Mouse (Mus musculus): ENCODE measurements around the gene Nrk.

Nrk gene

DNA sequence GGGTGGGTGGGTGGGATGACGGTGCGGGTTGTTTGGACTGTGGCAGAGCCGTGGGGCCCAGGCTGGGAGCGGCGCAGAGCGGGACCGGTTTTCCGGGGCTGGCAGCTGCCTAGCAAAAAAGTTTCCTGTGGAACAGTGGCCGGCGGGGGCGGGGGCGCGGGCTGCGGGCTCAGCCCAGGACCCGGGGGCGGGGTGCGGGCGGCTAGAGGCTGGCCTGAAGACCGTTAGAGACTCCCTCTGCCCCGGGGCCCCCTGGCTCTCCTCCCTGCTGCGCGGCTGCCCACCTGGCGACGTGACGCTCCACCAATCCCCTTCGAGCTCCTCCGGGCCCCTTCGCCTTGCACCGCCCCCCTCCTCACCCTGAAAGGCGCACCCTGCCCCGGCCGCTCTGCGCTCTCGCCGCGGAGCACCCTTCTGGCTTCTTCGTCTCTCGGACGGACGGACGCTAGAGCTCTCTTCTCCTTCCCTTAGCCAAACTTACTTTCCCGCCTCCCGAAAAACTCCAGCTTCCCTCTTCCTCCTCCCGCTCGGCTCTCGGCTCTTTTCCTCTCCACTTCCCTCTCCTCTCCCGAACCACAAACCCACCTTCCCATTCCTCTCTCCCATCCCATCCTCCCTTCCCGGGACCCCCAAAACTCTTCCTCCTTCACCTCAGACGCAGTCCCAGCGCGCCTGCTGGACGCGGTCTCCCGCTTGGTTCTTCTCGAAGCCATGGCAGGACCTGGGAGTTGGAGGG lies at the start of gene Nrk:
TSS of gene Nrk (plus strand) at position 390 of the 736 bp plus-strand sequence.
- no peak for DNase-seq (ENCODE audit: low spot score in 2 of 2)

DNA sequence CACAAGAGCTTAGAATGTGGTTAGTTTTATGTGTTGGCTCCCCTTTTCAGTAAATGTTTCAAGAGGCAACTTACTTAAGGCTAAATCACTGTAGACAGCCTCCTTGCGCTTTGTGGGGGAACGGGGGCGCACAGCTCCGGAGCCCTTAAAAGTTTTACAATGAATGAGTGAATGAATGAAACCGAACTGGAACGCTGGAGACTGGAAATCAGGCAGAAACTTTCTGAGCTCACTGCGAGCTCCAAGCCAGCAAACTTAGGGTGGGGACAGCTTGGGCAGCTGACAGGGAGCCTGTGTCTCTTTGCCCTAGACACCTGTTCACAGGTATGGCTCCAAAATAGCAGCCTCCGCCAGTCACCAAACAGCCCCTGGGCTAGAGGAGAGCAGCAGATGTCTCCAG lies 864 bp upstream of the Nrk start:
- no peak for DNase-seq (ENCODE audit: low spot score in 2 of 2)

DNA sequence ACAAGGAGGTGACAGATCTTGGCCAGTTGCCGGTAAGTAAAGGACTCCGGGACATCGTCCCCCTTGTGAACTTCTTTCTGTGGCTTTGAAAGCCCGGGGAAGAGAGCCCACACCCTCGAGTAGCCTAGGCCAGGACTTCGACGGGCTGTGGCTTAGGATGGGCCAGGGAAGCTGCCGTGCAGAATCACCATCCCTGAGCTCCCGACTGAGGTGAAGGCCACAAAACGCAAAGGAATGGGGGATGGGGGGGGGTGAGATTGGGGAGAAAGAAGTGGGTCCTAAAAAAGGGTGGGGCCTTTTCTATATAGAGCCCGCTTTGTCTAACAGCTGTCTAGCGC lies 516 bp downstream of the Nrk start:
- no peak for DNase-seq (ENCODE audit: low spot score in 2 of 2)

DNA sequence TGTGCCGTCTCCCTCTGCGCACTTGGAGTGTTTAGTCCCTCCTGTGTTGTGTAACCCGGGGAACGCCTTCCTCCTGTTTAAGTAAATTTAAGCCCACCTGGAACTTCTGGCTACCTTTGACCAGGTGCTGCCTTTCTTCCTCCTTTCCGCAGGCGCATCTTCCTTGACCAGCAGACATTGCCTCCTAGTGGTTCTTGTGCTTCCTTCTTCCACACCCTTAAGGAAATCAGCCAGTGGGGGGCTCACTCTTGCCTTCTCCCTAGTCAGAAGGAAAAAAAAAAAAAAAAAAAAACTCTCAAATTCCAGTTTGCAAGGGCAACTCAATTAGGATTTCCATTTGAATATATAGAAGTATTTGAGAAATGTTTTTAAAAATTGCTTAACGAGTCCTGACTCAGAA lies 4.8 kb downstream of the Nrk start:
- DNase-seq (ENCODE audit: low spot score in 2 of 2), result no peak

DNA sequence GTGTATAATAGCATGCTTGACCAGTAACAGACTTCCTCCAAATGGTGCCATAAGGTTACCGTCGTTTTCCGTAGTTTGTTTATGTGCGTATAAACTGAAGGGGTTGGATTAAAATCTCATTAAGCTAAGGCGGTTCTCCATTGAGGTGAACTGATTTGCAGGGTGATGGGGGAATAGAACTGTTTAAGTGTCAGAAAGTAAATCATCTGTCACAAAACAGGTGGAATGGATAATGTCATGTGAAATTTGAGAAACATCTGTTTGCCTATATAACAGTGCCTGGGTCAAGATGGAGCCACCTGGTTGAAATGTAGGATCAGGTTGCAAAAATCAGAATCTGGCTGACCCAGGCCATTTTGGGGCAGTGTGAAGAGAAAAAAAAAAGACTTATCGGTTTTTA lies 29.7 kb downstream of the Nrk start:
- no peak for DNase-seq (ENCODE audit: low spot score in 2 of 2)

DNA sequence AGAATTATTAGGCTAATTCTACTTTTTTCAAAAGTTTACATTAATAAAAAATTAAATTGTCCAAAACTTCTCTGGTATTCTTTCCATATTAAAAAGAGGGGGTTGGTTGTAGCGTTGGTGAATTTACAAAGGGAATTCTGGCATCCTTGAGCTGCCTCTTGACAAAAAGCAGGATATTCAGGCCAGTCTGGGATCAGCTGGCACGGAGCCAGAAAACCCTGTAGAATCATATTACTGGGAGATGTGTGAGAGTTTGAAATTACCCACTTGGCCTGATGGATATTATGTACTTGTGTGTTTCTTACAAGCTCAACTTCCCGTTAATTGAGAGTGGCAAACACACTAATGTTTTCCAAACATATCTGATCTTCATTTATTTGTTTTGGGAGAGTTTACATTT lies 46.5 kb downstream of the Nrk start:
- DNase-seq (ENCODE audit: low spot score in 2 of 2), result no peak

DNA sequence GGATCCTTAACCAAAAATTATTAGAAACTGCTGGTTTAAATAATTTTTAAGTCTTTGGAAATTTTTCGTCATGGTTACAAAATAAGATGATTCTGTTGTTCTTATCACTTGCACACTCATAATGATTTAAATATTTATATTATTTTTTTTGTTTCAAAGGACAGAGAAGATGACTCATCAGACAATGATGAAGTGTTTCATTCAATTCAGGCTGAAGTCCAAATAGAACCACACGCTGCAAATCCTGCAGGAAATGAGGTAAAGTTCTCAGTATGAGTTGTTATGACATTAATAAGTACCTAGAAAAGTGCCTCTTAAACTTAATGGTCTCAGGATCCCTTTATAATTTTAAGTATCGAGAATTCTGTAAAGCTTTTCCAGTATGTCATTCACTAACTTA lies 64.3 kb downstream of the Nrk start:
- no peak for DNase-seq (ENCODE audit: low spot score in 2 of 2)

DNA sequence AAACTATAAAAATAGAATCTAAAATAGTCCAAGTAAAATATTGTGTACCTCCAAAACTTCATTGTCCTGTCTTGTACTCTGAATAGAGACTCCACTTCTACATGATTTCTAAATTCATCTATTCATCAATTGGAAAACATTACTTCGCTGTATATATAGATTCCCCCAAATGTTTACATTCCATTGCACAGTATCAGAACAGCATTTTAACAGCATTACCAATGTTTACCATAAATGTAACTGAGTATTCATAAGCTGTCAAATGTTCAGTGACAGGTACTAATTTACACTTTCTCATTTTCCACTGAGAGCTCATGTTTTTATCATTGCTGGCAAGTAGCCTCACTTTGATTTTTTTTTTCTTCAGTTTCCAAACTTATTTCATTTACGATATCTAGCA lies 65.0 kb downstream of the Nrk start:
- DNase-seq (ENCODE audit: low spot score in 2 of 2), result no peak

DNA sequence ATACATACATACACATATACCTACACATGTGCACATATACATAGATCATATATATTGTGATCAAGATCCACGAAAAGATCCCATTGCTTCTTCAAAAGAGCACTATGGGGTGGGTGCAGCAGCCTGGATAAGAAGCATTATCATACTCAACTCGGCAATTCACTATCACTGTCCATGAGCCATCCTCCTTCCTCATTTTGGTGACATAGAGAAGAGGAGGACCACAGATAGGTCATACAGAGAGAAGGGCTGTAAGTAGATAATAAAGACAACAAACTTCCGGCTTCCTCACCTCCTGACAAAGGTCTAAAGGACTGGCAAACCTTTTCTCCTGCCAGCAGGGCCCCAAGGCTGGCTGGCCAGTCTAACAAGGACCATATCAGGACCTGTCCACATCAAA lies 100.3 kb downstream of the Nrk start:
- no peak for DNase-seq (ENCODE audit: low spot score in 2 of 2)

DNA sequence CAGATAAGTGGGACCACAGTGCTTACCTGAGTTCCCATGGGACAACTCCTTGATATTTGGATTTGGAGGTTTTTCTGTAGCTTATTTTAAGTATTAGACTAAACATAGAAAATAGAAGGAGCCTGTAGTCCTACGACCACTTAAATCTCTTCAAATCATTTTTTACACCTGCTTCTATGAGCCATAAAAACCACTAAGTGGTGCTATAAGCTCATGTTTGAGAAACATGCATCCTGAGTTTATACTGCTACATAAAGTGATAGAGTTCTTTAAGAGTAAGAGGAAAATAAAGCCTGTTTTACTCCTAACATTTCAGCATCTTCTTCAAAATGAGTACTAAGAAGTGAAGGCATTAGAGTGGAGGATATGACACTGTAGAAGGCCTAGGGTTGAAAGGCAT lies 102.3 kb downstream of the Nrk start:
- DNase-seq (ENCODE audit: low spot score in 2 of 2), result no peak

DNA sequence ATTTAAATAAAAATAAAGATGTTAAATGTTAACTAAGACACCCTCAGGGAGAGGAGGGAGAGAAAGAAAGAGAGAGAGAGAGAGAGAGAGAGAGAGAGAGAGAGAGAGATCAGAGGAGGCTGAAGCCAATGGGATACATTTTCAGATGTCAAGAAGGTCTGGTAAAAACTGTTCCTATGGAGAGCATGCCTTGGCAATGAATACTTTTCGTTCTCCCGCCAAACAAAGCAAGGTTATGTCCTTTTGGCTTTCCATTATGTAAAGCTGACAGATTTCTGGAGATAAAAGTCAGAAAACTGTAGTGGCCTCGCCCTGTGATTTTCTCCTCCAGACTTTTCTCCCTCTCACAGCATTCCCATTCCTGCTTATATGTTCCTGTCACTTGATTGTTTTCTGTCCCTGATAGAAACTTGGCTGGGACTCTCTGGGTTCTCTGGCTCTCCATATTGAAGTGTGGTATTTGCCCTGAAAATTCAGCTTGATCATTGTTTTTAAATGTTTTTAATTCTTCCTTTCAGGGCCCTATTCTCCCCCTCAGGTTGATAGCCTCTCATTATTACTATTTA lies 112.4 kb downstream of the Nrk start:
- no peak for DNase-seq (ENCODE audit: low spot score in 2 of 2)

DNA sequence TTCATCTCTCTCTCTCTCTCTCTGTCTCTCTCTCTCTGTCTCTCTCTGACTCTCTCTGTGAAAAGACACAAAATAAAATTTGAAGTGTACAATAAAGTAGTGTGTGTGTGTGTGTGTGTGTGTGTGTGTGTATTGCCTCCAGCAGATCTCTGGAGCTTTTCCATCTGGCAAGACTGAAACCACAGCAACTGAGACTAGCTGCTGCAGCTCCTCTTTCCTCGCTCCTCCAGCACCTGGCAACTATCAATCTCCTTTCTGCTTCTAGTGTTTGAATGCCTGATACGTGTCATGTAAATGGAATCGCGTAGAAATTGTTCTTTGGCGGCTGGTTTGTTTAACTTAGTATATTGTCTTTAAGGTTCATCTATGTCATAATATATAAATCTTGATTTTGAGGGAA lies 113.1 kb downstream of the Nrk start:
- DNase-seq (ENCODE audit: low spot score in 2 of 2), result no peak

DNA sequence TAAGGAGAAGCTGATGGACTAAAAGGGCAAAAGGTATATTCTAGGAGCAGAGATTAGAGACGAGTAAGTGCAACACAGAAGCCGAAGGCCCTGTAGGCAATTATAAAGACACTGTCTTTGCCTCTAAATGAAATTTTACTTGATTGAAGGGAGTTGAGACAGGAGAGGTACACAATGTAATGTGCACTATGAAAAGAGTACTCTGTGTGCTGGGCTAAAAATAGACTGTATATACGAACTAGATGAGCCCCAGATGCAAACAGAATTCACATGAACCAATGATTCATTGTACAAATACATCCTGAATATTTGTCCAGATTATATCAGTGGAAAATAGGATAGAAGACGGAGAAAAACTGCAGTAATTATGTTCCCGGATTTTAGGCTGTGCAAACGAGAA lies 113.7 kb downstream of the Nrk start:
- no peak for DNase-seq (ENCODE audit: low spot score in 2 of 2)

DNA sequence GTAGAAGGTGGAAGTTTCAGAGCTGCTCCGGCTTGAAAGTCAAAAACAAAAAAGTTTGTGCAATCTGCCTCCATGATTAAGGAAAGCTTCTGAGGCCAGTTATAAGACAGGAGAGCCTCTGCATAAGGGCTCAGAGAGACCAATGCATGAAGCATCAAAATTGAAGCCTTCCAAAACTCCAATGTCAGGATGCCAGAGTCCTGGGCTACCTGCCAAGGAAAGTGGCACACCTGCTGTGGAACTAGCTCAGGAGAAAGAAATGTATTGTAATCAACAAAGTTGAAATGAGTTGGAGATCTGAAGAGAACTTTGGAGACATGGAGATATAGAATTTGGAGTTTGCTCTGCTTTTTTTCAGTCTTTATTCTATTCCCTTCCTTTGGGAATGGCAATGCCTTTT lies 123.4 kb downstream of the Nrk start:
- no peak for DNase-seq (ENCODE audit: low spot score in 2 of 2)

DNA sequence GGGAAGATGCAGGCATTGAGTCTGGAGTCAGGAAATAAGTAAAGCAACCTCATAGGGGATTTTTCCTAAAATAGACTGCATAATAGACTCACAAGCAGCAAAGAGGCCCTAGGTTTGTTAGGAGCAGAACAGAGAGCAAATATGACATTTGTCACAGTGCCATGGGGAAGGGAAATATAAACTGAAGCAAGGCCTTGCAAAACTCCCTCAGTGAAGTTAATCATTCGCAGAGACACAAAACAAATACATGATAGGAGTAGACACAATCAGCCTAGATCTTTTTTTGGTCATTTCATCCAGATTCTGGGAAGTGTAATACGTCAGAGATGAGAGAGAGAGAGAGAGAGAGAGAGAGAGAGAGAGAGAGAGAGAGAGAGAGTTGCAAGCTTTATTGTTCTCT lies 125.1 kb downstream of the Nrk start:
- DNase-seq (ENCODE audit: low spot score in 2 of 2), result no peak

DNA sequence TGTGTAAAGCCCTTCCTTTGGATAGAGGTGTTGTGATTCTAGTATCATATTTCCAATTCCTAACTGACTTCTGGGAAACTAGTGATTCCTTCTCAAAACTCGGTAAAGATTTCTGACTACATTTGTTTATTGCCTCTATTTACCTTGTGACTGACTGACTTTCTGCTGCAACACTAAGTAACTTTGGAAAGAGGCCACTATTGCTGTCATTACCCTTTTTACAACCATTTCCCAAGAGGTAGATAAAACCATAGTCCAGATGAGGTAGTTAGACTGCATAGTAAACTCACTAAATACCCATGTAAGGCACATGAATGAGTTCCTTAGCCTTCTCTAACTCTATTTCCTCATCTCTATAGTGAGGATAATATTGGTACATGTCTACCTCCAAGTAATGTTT lies 126.9 kb downstream of the Nrk start:
- DNase-seq (ENCODE audit: low spot score in 2 of 2), result no peak

DNA sequence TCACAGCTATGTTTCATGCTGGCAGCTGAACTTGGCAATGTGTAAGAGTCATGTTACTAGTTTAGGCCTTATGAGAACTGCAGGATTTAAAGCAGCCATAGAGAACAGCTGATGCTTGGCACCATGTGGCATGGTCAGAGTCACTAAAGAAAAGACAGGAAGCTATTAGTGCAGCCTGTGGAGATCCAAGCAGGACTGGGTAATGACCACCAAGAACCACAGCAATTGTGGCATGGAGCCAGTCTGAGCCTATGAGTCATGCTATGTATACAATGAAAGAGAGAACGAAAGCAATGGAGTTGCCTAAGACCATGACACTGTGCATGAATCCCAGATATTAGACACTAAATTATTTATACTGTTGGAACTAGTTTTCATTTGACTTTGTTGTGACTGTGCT lies 137.7 kb downstream of the Nrk start:
- DNase-seq (ENCODE audit: low spot score in 2 of 2), result no peak

DNA sequence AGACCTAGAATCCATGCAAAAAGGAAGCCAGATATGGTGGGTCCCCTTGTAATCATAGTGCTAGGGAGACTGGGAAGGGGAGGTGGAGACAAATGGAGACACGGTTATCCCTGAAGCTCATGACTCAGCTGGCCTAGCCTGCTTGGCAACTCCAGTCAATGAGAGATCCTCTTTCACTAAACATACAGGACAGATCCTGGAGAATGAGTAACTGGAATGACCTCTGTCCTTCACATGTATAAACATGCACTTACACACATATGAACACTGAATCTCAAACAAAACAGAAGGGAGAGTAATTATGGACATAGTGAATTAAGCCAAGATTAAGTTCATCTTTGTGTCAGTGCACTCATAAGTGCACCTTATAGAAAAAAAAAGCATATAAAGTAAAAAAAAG lies 138.9 kb downstream of the Nrk start:
- no peak for DNase-seq (ENCODE audit: low spot score in 2 of 2)

Data from thymus, postnatal 10 days (tissue).